Mouse (Mus musculus) heart, postnatal 25 days (tissue): Measurements from ENCODE around the gene Lgr5. TPM values are rescaled to one million over a fixed set of nuclear protein-coding genes. Genes with fewer than 3 reads are reported as not detected.

Source experiments
- DNase-seq: peaks from one replicate; pipeline ENCODE4 v3.0.0; 2022; ENCODE audit warnings: low spot score
- intact Hi-C: fragments of 180-260 bp; cut with DNase I; formaldehyde crosslinking; loops from one replicate; pipeline ENCODE4 v1.15.1; 2025
- total RNA-seq, 2 experiments: library from RNA; stranded (reverse); gene quantifications; 2 replicates each; pipeline ENCODE4 v1.2.3; 2021

Gene Lgr5
- total RNA-seq, 2 experiments from 2014 or later = 0.05 to 0.06 TPM

DNA sequence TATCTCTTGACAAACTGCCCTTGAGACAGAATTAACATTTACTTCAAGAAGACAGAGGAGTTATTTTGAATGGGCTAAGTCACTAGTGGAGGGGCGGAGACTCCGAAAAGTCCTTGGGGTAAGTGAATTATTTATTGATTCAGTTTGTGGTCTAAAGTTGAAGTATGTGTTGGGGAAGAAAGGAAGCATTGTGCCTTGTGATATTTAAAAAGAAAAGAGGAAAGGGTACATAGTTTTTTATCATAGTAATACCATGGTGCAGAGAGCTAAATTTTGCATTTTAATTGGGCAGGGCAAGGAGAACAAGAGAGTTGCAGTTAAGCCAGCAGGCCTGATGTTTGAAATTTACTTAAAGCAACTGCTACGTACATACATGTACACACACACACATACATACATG lies 68.7 kb downstream of the Lgr5 start:
- intact Hi-C loops = no loop called here
- DNase-seq = no peak

DNA sequence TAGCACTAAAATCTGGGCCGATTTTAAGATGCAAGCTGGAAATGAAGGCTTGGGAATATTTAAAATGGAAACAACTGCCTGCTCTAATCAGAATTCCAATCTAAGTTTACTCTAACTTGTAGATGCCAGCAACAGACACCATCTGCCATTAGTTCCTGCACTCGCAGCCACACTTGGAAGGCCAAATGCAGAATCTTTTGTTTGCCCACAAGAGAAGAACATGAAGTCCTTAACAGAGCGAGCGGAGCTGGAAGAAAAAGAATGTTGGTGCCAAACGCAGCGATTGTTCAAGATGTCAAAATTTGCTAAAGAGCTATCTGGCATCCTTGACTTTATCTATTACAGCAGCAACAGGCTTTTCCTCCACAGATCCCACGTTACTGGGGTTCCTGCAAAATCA lies 72.1 kb downstream of the Lgr5 start:
- intact Hi-C loops = no loop called here
- no peak for DNase-seq

DNA sequence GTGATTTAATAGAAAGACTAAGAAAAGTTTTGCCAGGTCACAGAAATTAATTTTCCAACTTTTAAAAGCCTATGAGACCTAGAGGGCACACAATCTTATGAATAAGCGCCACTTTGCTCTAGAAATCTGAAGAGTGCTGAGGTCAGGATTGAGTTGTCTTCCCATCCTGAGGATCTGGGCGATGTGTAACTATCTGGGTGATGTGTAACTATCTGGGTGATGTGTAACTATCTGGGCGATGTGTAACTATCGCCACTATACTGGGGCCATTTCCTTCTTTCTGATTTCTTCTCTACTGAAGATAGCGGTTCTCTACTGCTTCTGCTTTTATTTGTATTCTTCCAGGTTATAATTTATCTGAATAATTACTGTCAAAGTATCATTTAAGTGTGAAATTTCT lies 76.6 kb downstream of the Lgr5 start:
- intact Hi-C loops = no loop called here
- DNase-seq = no peak

DNA sequence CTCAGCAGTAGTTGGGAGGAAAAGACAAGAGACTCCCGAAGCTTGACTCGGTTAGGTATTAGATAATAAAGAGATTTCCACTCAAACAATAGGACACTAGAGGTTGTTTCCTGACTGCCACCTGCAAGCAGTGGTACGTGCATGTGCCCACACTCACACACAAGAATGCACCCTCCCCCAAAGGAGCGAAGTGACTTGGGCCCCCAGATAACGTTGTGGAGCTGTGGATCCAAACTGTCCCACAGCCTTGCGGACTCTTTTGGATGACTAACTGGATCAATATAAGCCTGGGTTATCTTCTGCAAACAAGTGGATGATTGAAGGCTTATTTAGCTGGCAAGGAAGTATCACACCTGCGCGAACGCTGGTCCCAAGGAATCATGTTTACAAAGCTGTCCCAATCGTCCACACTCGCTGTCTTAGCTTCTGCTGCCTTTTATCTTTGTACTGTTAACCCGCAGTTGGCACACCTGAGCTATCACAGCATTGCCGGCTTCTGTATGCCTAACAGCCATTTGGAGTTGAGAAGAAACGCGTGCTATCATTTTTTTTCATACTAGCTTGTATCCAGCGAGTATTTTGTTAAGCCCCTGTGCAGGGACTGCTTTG lies 81.8 kb downstream of the Lgr5 start:
- no peak for DNase-seq
- intact Hi-C loops = no loop called here

DNA sequence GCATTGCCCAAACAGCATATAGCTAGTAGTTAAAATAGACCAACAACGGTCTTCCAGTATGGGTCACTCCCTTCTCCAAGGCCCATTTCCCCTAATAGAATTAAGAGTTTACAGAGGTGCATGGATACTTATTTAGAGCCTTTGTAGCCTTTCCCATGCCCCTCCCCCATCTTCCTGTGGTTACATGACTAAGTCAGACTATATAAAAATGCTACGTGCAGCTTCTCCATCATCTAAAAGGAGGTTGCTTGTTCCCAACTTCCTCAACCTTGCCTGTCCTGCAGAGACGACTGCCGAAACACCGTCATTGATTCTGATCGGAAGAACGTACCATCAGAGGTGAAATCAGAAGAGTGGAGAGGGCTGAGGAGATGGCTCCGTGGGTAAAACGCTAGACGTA lies 82.4 kb downstream of the Lgr5 start:
- no peak for DNase-seq
- intact Hi-C loops = no loop called here

DNA sequence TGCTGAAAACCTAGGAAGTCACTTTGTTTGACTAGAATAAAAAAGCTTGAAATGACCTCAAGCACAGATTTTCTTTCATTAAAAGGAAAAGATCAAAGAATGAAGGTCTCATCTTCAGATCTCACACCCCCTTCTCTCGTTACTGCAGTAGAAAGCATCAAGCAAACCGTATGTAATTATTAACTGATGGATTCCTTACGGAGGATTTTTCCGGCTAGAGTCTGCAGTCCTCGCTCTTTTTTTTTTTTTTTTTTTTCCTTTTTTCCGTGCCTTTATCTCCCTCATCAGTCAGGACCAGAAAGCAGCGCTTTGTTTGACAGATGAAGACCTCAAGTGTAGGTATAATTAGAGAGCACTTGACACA lies 93.8 kb downstream of the Lgr5 start:
- no peak for DNase-seq
- intact Hi-C loops = no loop called here

DNA sequence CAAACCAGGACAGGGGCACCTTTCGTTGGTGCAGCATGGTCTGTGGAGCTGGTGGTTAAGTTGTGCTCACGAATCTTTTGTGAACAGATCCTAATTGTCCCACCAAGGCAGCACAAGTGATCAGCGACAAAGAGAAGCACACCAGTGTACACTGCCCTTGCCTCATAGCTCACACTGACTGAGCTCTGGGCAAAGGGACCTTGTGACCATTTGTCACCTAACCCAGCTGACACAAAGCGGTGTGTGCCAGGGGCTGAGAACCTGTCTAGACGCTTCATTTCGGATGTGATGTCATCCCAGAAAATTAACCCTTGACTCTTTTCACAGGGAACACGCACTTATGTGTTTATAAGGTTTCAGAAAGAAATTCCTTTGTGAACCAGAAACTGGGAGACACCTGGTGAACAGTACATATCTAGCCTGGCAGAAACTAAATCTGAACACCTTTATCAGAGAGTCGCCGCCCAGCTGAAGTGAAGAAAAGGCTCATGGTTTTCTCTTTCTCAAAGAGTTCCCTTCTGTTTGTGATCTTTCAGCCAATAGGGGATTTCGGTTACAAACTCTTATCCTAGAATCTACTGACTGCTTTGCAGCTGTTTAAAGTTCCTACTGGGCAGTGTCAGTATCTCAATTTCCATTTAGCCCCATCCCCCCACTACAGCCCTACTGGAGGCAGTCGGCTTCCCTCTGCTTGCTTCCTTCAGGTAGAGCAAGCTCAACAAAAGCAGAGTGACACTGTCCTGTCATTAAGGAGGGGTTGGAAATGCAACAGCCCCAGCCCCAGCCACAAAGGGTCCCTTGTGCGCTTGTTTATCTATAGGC lies 94.4 kb downstream of the Lgr5 start:
- intact Hi-C loops = no loop called here
- no peak for DNase-seq

DNA sequence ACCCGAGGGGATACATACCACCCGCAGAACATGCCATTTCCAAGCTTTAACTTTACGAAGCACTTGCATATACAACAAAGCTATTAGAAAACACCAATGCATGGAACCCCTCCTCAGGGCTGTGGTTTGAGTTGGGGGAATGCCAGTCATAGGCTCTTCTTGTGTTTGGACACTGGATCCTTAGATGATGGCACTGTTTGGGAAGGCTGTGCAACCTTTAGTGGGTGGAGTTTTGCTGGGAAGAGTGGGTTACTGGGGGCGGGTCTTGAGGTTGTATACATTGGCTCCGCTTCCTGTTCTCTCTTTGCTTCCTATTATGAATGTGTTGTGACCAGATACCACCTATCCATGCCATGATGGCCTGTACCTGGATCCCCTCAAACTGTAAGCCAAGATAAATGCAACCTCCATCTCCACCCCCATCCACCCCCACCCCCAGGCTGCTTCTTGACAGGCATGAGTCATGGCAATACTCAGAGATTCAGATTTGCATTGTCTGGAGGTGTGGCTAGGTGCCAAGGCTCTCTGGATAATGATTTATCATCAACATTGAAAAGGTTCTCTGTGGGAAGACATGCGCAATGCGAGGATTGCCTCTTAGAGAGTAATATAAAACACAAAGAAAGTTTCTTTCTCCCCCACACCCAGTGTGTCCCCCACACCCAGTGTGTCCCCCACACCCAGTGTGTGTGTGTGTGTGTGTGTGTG lies 95.6 kb downstream of the Lgr5 start:
- DNase-seq = no peak
- intact Hi-C loops = no loop called here

DNA sequence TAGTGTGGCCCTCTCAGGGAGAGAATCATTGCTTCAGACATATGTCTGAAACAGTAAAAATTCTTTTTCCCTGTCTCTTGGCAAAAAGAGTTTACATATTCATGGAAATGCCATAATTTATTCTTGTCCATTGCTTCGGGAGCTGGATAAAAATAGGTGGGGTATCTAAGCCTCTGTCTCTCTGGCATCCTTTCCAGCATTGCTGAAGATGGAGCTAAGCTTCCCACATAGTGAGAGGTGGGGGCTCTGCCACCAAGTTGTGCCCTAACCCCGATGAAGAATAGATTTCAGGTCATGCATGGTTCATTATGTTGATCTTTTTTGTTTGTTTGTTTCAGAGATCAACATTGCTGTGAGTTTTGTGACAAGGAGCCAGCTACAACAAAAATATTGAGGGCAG lies 102.0 kb downstream of the Lgr5 start:
- no peak for DNase-seq
- intact Hi-C loops = no loop called here

DNA sequence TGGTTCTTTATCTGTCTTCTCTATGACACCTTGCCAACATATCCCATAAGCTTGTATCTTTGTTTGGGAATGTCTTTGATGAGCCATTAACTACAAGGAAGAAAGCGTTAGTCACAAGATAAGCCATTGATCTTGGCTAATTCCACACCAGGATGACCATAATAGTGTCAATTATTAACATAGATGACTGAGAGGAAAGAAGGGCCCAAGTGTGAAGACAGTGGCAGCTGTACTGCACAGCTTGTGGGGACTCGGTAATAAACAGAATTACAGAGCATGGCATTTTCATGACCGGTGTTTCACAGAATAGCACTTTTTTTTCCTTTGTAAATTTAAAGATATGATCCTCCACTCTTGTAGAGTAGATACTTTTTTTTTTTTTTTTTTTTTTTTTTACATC lies 102.9 kb downstream of the Lgr5 start:
- DNase-seq = no peak

DNA sequence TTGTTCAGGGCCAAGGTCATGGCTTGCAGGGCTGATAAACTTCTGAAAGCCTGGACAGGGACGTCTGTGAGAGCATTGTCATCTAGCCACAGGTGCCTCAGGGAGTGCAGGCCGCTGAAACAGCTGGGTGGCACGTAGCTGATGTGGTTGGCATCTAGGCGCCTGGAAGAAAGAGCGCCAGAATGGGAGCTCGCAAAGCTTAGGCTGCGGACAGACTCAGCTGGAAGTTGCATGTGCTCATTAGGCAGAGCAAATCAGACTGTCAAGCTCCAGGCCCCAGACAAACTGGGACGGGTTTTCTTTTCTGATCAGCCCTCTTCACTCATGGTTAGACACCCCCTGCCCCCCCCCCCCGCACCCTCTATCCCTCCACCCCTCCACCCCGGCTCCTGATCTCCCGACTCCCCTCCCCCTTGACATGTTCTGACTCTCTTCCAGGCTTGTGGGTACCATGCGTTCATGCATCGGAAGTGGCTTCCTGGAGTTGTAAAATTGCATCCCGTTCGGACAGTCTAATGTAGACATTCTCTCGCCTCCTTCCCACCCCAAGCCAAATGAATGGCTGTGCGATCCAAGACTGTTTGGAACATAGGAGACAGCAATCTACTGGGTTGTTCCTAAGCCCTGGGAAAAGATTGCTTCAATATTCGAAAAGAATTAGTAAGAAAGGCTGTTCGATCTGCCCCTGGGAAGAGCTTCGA lies 109.0 kb downstream of the Lgr5 start:
- intact Hi-C loops = no loop called here
- no peak for DNase-seq

More for the DNA sequence above, 102.9 kb downstream of the Lgr5 start:
- intact Hi-C loops = no loop called here

DNA sequence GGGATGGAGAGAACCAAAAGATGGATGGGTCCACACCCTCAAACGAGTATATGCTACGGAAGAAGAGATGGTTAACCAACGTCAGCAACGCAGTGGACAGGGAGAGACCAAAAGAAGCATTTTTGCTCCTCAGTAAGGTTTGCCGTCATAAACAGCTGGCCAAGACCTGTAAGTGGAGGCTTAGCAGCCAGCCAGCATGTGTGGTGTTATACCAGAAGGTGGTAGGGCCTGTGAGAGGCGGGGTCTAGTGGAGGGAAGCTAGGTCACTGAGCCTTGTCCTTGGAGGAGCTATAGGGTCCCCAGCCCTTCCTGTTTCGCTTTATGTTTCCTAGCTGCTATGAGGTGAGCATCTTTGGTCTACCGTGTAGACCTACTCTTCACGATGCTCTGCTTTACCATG lies 111.1 kb downstream of the Lgr5 start:
- DNase-seq = no peak
- intact Hi-C loops = no loop called here

DNA sequence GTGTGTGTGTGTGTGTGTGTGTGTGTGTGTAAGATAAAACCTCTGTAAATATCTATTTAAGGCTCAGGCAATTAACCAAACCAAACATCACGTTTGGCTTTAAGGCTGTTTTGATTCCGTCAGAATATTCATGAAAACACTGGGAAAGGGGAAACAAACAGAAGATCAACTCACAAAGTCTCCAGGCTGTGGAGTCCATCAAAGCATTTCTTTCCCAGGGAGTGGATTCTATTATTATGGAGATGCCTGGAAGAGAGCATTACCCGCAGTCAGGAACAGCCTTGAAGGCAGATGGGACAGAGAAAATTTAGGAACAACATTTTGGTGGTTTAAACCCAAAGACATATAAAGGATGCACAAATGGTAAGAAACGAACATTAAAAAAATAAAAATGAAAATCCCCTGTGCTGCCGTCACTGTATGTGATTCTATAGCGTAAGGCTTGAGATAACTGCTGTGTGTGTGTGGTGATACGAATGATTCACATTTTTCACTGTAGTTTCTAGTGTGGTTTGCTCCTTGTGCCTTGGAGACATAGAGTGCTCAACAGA lies 112.5 kb downstream of the Lgr5 start:
- no peak for DNase-seq
- intact Hi-C loops = no loop called here

DNA sequence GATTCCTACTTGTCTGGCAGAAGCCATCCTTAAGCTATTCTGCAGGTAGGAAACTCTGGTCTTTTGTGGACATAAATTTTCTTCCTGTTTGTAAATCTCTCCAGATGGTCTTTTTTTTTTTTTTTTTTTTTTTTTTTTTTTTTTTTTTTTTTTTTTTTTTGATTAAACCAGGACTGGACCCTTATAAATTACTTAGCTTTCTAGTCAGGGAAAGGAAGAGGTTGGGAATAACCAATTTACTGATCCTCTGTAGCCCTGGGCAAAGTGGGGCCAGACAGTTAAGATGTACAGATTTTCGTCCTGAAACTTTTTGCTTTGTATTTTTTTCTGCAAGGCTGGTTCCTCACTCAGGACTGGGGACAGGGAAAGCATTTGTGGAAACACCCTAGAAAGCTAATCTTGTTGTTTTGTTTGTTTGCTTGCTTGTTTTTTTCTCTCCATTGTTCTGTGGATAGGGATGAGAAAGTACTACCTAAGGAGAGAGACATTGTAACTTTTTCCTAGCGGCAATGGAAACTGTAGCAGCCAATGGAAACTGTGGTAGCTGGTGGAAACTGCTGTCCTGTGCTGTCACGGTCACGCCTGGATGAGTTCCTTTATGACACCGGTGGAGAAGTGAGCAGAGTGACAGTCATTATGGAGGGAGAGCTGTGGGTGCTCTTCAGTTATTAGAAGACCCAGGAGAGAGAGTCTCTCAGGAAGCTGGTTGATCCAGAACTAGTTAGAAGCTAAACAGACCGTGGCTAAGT lies 114.2 kb downstream of the Lgr5 start:
- intact Hi-C loops = no loop called here
- no peak for DNase-seq

DNA sequence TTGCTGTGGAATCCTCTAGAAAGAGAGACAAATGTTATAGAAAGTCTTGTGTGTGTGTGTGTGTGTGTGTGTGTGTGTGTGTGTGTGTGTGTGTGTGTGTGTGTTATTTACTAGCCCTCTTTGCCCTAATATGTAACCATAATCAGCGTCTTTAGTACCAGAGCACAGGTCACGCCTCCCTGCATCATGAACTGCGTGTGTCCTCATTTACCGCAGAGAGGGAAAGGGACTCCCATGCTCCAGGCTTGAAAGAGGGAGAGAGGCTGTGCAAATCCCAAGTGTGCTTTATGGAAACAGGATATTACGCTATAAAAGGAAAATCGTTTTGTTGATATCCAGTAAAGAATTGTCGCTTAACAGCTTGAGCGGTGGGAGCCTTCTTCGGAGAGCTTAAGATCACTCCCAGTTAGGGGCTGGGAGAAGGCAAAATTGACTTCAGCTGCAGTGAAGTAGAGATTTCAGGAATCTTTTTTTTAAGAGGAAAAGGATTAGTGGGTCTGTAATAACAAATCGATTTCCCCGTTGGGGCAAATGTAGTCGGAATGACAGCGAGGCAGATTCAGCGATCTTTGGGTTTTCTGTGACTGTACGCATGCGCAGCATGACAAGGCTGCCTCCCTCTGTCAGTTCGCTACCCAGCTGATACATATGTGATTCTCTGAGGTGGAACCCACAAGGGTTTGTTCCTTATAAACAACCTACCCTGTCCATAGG lies 116.8 kb downstream of the Lgr5 start:
- intact Hi-C loops = no loop called here
- no peak for DNase-seq

DNA sequence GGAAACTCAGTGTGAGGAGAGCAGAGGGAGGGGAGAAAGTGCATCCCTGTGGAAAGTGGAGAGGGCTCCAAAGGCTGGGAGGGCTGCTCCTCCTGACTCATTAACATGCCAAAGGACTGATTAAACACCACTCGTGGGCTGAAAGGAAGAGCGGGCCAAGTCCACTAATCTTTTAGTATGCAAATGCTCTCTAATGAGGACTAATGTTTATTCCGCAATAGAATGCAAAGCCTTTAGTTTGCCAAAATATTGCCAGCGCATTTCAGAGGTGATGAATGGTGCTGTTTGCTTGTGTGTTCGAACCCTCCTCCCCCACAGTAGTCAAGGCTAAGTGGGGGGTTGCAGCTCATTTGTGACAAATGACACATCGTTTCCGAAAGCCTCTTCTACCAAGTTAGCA lies 118.5 kb downstream of the Lgr5 start:
- intact Hi-C loops = no loop called here

DNA sequence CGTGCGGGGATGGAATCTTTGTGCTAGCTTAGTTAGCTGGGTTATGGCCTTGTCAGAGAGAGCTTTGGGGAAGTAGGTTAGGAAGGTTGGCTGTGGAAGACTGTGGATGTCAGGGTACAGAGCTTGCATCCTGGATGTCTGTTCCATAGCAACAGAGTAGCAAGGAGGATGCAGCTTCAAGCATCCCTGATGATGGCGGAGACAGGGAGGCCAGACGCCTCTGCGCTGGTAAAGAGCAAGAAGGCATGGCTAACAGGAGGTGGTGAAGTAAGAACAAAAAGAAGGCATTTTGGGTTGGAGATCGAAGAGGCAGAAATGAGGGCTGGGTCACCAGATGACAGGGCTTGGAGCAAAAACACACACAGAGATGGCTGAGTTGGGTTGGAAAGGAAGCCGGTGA lies 118.9 kb downstream of the Lgr5 start:
- no peak for DNase-seq
- intact Hi-C loops = no loop called here

More for the DNA sequence above, 118.5 kb downstream of the Lgr5 start:
- DNase-seq = no peak

DNA sequence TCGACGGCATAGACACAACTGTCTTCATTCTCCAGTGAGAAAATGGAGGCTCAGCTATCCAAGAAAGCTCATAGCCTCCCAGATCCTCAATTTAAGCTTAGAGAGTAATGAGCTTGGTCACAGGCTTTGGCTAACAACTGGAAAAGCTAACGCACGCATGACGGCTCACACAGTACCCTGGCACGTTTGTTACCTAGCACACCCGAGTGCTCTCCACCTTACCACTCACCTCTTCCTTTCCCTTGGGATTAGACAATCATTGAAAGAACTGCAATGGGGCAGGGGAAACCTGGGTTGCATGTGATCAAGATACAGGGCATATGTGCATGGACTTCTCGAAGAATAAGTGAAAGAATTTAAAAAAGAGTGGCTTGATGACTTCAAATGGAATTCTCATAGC lies 119.6 kb downstream of the Lgr5 start:
- no peak for DNase-seq
- intact Hi-C loops = no loop called here

DNA sequence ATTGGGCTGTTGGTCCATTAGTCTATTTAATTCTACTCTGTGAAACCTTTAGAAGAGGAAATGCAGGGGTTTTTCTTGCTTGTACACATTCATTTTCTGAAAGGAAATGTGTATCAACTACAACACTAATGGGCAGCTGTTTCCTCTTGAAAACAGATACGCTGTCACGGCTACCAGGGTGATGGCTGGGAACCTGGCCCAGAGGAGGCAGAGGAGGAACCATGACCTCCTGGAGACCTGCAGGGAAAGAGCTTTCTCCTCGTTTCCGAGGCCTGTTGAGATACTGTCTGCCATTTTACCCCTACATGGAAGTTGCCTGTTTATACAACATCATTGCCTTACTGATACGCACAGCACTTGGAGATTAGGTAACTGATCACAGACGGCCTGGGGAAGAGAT lies 121.8 kb downstream of the Lgr5 start:
- no peak for DNase-seq
- intact Hi-C loops = no loop called here
